Mouse (Mus musculus) gastrocnemius, adult 8-10 months (tissue): ENCODE measurements around the gene BC034090. TPM values are rescaled to one million over a fixed set of nuclear protein-coding genes. Genes with fewer than 3 reads are reported as not detected.
"Not testable (repeated sequence)": the region's sequence is repeated elsewhere in the genome, so short reads cannot be mapped to it uniquely, and the experiment has no call there.

ENCODE experiments used
- DNase-seq, 2 experiments: peaks; one replicate each; pipeline ENCODE4 v3.0.0; 2022; ENCODE audit warnings: low spot score in 2 of 2
- total RNA-seq, 4 experiments: library from RNA; stranded (reverse); gene quantifications; 2 replicates each; pipeline ENCODE4 v1.2.4; 2022

The BC034090 gene
- total RNA-seq, 4 experiments from 2014 or later = 0.32 to 1.5 (median 1.0) TPM

DNA sequence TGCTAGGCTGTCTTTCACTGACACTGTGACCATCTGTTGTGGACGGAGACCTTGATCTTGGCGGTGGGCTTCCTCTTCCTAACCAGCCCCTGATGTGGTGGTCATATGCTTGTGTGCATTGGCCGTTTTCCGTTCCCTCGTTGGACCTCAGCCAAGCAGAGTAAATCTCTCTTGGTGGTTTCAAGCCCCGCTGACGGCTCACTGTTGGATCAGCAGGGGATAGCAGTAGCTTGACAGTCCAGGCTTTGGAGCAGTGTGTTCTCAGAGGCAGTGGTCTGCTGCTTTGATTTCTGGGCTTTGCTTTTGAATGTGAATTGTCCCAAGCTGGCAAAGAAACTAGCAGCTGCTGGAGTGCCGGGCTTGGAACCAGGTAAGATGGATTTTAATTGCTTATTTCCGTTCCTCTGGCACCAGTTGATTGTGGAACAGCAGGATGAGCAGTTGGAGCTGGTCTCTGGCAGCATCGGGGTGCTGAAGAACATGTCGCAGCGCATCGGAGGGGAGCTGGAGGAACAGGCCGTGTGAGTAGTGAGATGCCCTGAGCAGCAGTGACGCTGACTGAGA is 51.4 kb downstream of the BC034090 start:
- no peak for DNase-seq

GRCm38 (mm10) chr1:155191671-155192070 is 52.6 kb downstream of the BC034090 start:
- DNase-seq = no peak

DNA sequence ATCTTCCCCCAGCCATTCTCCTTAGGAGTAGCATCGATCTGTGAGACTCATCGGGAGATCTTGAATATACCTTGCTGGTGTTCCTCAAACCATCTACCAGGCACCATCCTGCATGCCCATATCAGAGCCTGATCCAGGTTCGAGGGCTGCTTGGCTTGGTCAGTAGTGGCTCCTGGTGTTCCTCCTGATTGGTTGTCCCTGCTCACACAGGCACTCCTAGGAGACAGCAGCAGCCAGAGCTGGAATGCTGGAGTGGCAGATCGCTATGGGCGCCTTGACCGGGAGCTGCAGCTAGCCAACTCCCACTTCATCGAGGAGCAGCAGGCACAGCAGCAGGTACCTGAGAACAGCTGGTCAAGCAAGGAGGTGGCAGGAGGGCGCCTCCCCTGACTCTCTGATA is 53.0 kb downstream of the BC034090 start:
- no peak for DNase-seq

- no peak for DNase-seq
Measured at GRCm38 (mm10) chr1:155188656-155189055, 55.6 kb downstream of the BC034090 start.

DNA sequence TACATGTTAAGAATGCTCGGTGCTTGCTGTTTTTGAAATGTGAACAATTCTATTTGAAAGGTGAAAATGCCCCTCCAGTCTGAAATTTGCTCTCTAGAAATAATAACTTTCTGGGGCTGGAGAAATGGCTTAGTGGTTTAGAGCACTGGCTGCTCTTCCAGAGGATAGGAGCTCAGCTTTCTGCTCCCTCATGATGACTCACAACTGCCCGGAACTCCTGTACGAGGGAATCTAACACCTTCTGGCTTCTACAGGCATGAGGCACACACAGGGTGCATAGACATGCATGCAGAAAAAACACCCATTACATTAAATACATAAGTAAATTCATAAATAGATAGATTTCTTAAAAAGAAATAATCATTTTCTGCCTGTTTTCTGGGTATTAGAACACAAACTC is 60.1 kb downstream of the BC034090 start:
- DNase-seq = no peak

GRCm38 (mm10) chr1:155178192-155178924 is 65.9 kb downstream of the BC034090 start:
- DNase-seq = no peak

DNA sequence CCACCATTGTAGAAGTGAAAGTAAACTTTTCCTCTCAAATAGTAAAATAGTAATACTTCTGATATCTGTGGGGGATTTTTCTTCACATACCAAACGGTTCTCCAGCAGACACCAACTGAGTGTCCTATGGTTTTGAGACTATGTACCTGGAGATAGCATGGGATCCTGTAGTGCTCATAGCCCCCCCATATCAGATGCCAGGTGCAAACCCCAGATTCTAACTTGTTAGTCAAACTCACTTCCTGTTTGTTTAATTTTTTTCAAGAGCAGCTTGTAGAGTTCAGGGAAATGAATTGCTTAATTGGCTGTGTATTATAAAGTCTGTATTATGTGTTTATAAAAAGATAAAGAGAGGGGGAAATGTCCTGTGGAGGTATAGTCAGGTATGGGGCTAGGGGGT is 69.8 kb downstream of the BC034090 start:
- DNase-seq = no peak

DNA sequence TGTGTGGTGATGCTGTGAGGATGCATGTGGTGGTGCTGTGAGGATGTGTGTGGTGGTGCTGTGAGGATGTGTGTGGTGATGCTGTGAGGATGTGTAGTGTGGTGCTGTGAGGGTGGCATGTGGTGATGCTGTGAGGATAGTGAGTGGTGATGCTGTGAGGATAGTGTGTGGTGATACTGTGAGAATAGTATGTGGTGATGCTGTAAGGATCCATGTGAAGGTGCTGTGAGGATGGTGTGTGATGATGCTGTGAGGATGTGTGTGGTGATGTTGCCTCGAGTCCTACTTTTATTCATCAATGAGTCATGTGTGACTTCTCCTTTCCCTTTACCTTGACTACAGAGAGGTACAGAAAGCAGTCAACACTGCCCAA is 70.6 kb downstream of the BC034090 start:
- not testable (repeated sequence) for DNase-seq

DNA sequence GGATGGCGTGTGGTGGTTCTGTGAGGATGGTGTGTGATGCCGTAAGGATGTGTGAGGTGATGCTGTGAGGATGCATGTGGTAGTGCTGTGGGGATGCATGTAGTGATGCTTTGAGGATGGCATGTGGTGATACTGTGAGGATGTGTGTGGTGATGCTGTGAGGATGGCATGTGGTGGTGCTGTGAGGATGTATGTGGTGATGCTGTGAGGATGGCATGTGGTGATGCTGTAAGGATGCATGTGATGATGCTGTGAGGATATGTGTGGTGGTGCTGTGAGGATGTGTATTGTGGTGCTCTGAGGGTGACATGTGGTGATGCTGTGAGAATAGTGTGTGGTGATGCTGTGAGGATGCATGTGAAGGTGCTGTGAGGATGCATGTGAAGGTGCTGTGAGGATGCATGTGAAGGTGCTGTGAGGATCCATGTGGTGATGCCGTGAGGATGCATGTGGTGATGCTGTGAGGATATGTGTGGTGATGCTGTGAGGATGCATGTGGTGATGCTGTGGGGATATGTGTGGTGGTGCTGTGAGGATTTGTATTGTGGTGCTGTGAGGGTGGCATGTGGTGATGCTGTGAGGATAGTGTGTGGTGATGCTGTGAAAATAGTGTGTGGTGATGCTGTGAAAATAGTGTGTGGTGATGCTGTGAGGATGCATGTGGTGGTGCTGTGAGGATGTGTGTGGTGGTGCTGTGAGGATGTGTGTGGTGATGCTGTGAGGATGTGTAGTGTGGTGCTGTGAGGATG is 71.2 kb downstream of the BC034090 start:
- DNase-seq = no peak

- no peak for DNase-seq
Measured at GRCm38 (mm10) chr1:155169935-155170334, 74.3 kb downstream of the BC034090 start.

DNA sequence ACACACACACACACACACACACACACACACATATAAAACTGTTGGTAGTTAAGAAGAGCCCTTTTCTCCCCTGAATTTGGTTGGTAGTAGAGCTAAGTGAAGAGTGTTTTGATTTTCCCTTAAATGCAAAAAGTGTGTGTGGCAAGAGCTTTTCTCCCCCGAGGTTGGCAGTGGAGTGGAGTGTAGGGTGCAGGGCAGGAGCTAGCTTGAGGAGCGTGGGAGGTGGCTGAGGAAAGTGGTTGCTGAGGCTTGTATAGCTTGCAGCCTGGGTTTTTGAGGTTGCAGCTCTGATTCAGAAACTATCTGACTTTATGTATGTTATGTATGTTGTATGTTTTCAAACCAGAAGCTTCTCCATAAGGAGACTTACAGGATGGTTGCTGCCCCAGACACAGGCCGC is 76.8 kb downstream of the BC034090 start:
- no peak for DNase-seq

Other genes starting within 250 kb of the BC034090 start
- gene Ier5, start 144.8 kb downstream of the BC034090 start, total RNA-seq = 1 to 10 TPM; 4.7 to 9.9 (median 6.4) TPM
- 10 to 100 TPM; 12.4 to 16.1 (median 13.3) TPM for gene Mr1, start 97.6 kb downstream of the BC034090 start, total RNA-seq
- gene Stx6, start 85.7 kb downstream of the BC034090 start, total RNA-seq = 10 to 100 TPM; 12.1 to 14.6 (median 13.0) TPM
- 10 to 100 TPM; 54.1 to 93.4 (median 70.7) TPM for gene Xpr1, start 173.0 kb upstream of the BC034090 start, total RNA-seq